In the genomic region with DNA sequence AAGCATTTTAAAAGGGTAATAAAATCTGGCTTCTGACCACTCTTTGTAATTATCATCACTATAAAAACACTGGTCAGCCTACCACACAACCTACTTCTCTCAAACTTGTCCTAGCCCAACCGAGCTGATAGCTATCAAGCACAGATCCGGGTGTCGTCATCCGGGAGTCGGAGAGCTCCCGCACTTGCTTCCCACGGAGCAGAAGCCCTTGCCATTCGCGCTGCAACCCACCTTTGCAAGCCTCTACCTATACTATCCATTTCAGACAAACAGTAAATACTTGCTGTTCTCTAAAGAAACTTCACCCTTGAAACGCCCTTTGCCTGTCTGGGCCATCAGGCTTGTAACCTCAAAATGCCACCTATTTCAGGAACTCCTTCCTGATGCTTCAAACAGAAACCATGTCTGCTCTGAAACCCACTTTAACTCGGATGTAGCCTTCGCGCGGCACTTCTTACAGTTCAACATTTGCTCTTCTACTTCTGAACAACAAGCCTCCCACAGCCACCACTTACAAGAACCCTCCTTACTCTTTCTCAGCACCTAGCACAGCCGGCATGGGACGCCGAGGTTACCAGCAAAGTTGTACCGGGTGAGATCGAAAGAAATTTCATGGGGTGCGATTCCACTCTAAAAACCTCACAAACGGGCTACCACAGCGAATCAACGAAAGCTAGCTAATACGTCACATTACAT, we compare ENCODE assay signal across 8 mouse cellular contexts. TPM values are rescaled to one million over a fixed set of nuclear protein-coding genes. Genes with fewer than 3 reads are reported as not detected.
A peak's percentile ranks its signal among the peaks of the same experiment; 100 is the strongest.
DNase-seq lines count a peak whose midpoint lies in the region; ATAC-seq and TF ChIP-seq lines count a peak whose summit lies in the region.

No protein-coding gene starts in this region.

- peak overlapping the region; percentile 99 for H3K27ac ChIP-seq in forebrain, embryonic 13.5 days
- H3K27ac ChIP-seq in intestine, embryonic 16.5 days (ENCODE audit: low read length): peak overlapping the region; percentile 99
- peak overlapping the region; percentile 100 for H3K27ac ChIP-seq in liver, postnatal 0 days (ENCODE audit: low read depth)

- no peaks in the 10 kb centered on the region for H3K9me3 ChIP-seq in forebrain, embryonic 13.5 days (replicated peaks)
- H3K9me3 ChIP-seq in intestine, embryonic 16.5 days (ENCODE audit: control insufficient read depth, low read length): no peaks in the 10 kb centered on the region
- H3K9me3 ChIP-seq in liver, postnatal 0 days (ENCODE audit: low read length): no peaks in the 10 kb centered on the region

- peak overlapping the region; percentile 88 for H3K9ac ChIP-seq in forebrain, embryonic 13.5 days
- peak overlapping the region; percentile 94 for H3K9ac ChIP-seq in intestine, embryonic 16.5 days (ENCODE audit: low read depth, low read length)
- peak overlapping the region; percentile 95 for H3K9ac ChIP-seq in liver, postnatal 0 days (replicated peaks)

- peak overlapping the region; percentile 73 for H3K4me2 ChIP-seq in forebrain, embryonic 13.5 days
- H3K4me2 ChIP-seq in intestine, embryonic 16.5 days (ENCODE audit: low read depth, low read length): peak overlapping the region; percentile 65
- peak overlapping the region; percentile 74 for H3K4me2 ChIP-seq in liver, postnatal 0 days (ENCODE audit: low read depth, low read length)

- H3K36me3 ChIP-seq in forebrain, embryonic 13.5 days (ENCODE audit: poor library complexity, severe bottlenecking): no peaks in the 10 kb centered on the region
- H3K36me3 ChIP-seq in intestine, embryonic 16.5 days (ENCODE audit: control insufficient read depth, insufficient read depth, low read length): no peaks in the 10 kb centered on the region
- no peaks in the 10 kb centered on the region for H3K36me3 ChIP-seq in liver, postnatal 0 days (replicated peaks; ENCODE audit: insufficient read depth, low read length)

- ATAC-seq in forebrain, embryonic 13.5 days: no peak
- ATAC-seq in intestine, embryonic 16.5 days: no peak
- ATAC-seq in liver, postnatal 0 days: no peak

- TF ChIP-seq CTCF in liver, postnatal 0 days (IDR thresholded peaks at IDR 0.05; ENCODE audit: low read depth): no peak

- 20% methylated on average over 24 of the region's 24 CpGs for WGBS in forebrain, embryonic 13.5 days
- 22% methylated on average over 24 of the region's 24 CpGs for WGBS in intestine, embryonic 16.5 days
- 25% methylated on average over 24 of the region's 24 CpGs for WGBS in liver, postnatal 0 days (ENCODE audit: insufficient replicate concordance)

- peak overlapping the region; percentile 57 for H3K4me3 ChIP-seq in forebrain, embryonic 13.5 days
- peak overlapping the region; percentile 64 for H3K4me3 ChIP-seq in intestine, embryonic 16.5 days (ENCODE audit: low read length)
- H3K4me3 ChIP-seq in liver, postnatal 0 days (ENCODE audit: low read depth, low read length): peak overlapping the region; percentile 71

- no peak for TF ChIP-seq EP300 in liver, postnatal 0 days (IDR thresholded peaks at IDR 0.05; ENCODE audit: low read depth)

- peaks cover 17% of the 10 kb centered on the region for H3K27me3 ChIP-seq in forebrain, embryonic 13.5 days
- no peaks in the 10 kb centered on the region for H3K27me3 ChIP-seq in intestine, embryonic 16.5 days (replicated peaks; ENCODE audit: control insufficient read depth, insufficient read depth, low read length)
- no peaks in the 10 kb centered on the region for H3K27me3 ChIP-seq in liver, postnatal 0 days (ENCODE audit: insufficient read depth, low read length)

- H3K4me1 ChIP-seq in forebrain, embryonic 13.5 days: peaks cover 10% of the 10 kb centered on the region
- H3K4me1 ChIP-seq in intestine, embryonic 16.5 days (ENCODE audit: control insufficient read depth, insufficient read depth, low read length): no peaks in the 10 kb centered on the region
- peaks cover 5% of the 10 kb centered on the region; the same call in 1 of the 2 replicates for H3K4me1 ChIP-seq in liver, postnatal 0 days (ENCODE audit: insufficient read depth)

- peak; percentile 3 to 14 for DNase-seq in lung, adult 18-20 months
- no peak for DNase-seq in lung, postnatal 36 days
- peak; percentile 52 for DNase-seq in adrenal gland, postnatal 14 days
- peak; percentile 34 for DNase-seq in liver, postnatal 0 days
- peak; percentile 5 for DNase-seq in retina, embryonic 14.5 days (ENCODE audit: low spot score)
- DNase-seq in urinary bladder, adult 2 months (ENCODE audit: low spot score): no peak

RNA-seq across cellular contexts. Expression of gene Zfx, which starts 2.2 kb away (rescaled TPM):
- 28.1 and 28.6 TPM in 2 replicates for total RNA-seq in adrenal gland, postnatal 14 days (2021)
- polyA plus RNA-seq in forebrain, embryonic 13.5 days (2015; fragmentation: Nextera tagmentation; extraction: Ambion mirVana): 30.1 and 32.4 TPM in 2 replicates
- 20.2 and 22.2 TPM in 2 replicates for polyA plus RNA-seq in intestine, embryonic 16.5 days (2015; fragmentation: Nextera tagmentation; extraction: Ambion mirVana)
- polyA plus RNA-seq in liver, postnatal 0 days (2015; fragmentation: Nextera tagmentation; extraction: Ambion mirVana): 9.0 and 9.8 TPM in 2 replicates
- 11.2 and 11.3 TPM in 2 replicates for polyA plus RNA-seq in urinary bladder, adult 2 months (2012; rRNA removed)

Comparison
In these comparisons a context has a peak if more than half of its experiments do, and no peak if none do; other contexts are left out.
1. DNase-seq: peak in lung, adult 18-20 months (2 of 2), adrenal gland, postnatal 14 days (single experiment), liver, postnatal 0 days (single experiment) and retina, embryonic 14.5 days (single experiment); none in lung, postnatal 36 days (single experiment) and urinary bladder, adult 2 months (single experiment).
2. Peak in every context shown above with its lines, with median percentiles within 50 percentile points of each other: H3K27ac ChIP-seq, H3K4me2 ChIP-seq, H3K4me3 ChIP-seq and H3K9ac ChIP-seq.